24 mouse cellular contexts compared by ENCODE assay signal in genomic region chr12:8535596-8535995, GRCm38 (mm10). TPM values are rescaled to one million over a fixed set of nuclear protein-coding genes. Genes with fewer than 3 reads are reported as not detected.
DNase-seq lines count a peak whose midpoint lies in the region; ATAC-seq and TF ChIP-seq lines count a peak whose summit lies in the region.
"Had no signal": no experiment of that assay in that cellular context is flagged by ENCODE, and none has a peak within 500 bp of the region (broad histone marks: within the 10 kb centered on the region; RNA-seq: fewer than 3 reads in every experiment).

No protein-coding gene starts in this region.

- H3K36me3 ChIP-seq in heart, embryonic 14.5 days (ENCODE audit: control insufficient read depth, insufficient read depth, low read length) = no peaks in the 10 kb centered on the region
- H3K36me3 ChIP-seq in heart, adult 2 months (ENCODE audit: control insufficient read depth, insufficient read depth, low read length) = no peaks in the 10 kb centered on the region
- H3K36me3 ChIP-seq in hindbrain, postnatal 0 days (ENCODE audit: insufficient read depth, low read length) = no peaks in the 10 kb centered on the region
- H3K36me3 ChIP-seq in hindbrain, embryonic 11.5 days (ENCODE audit: control insufficient read depth, insufficient read depth, low read length) = no peaks in the 10 kb centered on the region
- H3K36me3 ChIP-seq in MEL (ENCODE audit: control insufficient read depth in 1 of 2, insufficient read depth in 2 of 2, low read length in 2 of 2) = no peaks in the 10 kb centered on the region
- H3K36me3 ChIP-seq in small intestine, adult 2 months (ENCODE audit: control insufficient read depth, insufficient read depth, low read length) = peaks cover 4% of the 10 kb centered on the region
- H3K36me3 ChIP-seq: embryonic facial prominence, embryonic 10.5 days; embryonic facial prominence, embryonic 13.5 days; forebrain, embryonic 12.5 days; forebrain, embryonic 15.5 days; heart, embryonic 12.5 days; intestine, embryonic 15.5 days had no signal

- intact Hi-C loops in heart, adult 2 months (cut with DNase I) = no loop called here

- no peak overlapping the region for H3K9ac ChIP-seq in heart, embryonic 14.5 days (ENCODE audit: low read length)
- H3K9ac ChIP-seq in heart, adult 2 months (ENCODE audit: low read depth, low read length) = no peak overlapping the region
- no peak overlapping the region for H3K9ac ChIP-seq in hindbrain, postnatal 0 days (replicated peaks; ENCODE audit: low read length)
- H3K9ac ChIP-seq in hindbrain, embryonic 11.5 days (ENCODE audit: low read depth, low read length) = no peak overlapping the region
- H3K9ac ChIP-seq in MEL (ENCODE audit: control insufficient read depth, low read depth, low read length, poor library complexity, severe bottlenecking) = no peak overlapping the region
- H3K9ac ChIP-seq: embryonic facial prominence, embryonic 13.5 days; forebrain, embryonic 12.5 days; forebrain, embryonic 15.5 days; heart, embryonic 12.5 days; hindbrain, embryonic 14.5 days; intestine, embryonic 15.5 days had no signal

- no peaks in the 10 kb centered on the region for H3K9me3 ChIP-seq in heart, embryonic 14.5 days (ENCODE audit: control insufficient read depth, low read length)
- H3K9me3 ChIP-seq in hindbrain, postnatal 0 days (ENCODE audit: low read length) = no peaks in the 10 kb centered on the region
- no peaks in the 10 kb centered on the region for H3K9me3 ChIP-seq in hindbrain, embryonic 11.5 days (ENCODE audit: control insufficient read depth, low read length)
- H3K9me3 ChIP-seq in MEL (replicated peaks; ENCODE audit: insufficient read depth, low read length) = no peaks in the 10 kb centered on the region
- H3K9me3 ChIP-seq: embryonic facial prominence, embryonic 10.5 days; embryonic facial prominence, embryonic 13.5 days; forebrain, embryonic 12.5 days; forebrain, embryonic 15.5 days; heart, embryonic 12.5 days; intestine, embryonic 15.5 days had no signal

- no peak overlapping the region for H3K4me2 ChIP-seq in heart, embryonic 14.5 days (ENCODE audit: low read length)
- H3K4me2 ChIP-seq in hindbrain, postnatal 0 days (ENCODE audit: low read depth, low read length) = no peak overlapping the region
- no peak overlapping the region for H3K4me2 ChIP-seq in hindbrain, embryonic 11.5 days (replicated peaks; ENCODE audit: low read depth, low read length)
- H3K4me2 ChIP-seq: embryonic facial prominence, embryonic 13.5 days; forebrain, embryonic 12.5 days; forebrain, embryonic 15.5 days; heart, embryonic 12.5 days; hindbrain, embryonic 14.5 days; intestine, embryonic 15.5 days had no signal

- no peak overlapping the region for H3K27ac ChIP-seq in heart, embryonic 14.5 days (replicated peaks in 1 of 2; ENCODE audit: control insufficient read depth in 1 of 2, insufficient read depth in 1 of 2, low read depth in 2 of 2, low read length in 2 of 2)
- H3K27ac ChIP-seq in heart, adult 2 months = no peak overlapping the region
- no peak overlapping the region for H3K27ac ChIP-seq in hindbrain, postnatal 0 days
- no peak overlapping the region for H3K27ac ChIP-seq in hindbrain, embryonic 11.5 days (ENCODE audit: low read depth, low read length)
- no peak overlapping the region for H3K27ac ChIP-seq in MEL (ENCODE audit: control insufficient read depth, low read depth, low read length)
- peak overlapping the region; percentile 69 for H3K27ac ChIP-seq in small intestine, adult 2 months (ENCODE audit: insufficient read depth, low read depth, low read length)
- H3K27ac ChIP-seq: embryonic facial prominence, embryonic 10.5 days; embryonic facial prominence, embryonic 13.5 days; forebrain, embryonic 12.5 days; forebrain, embryonic 15.5 days; hindbrain, embryonic 14.5 days; intestine, embryonic 15.5 days had no signal

- ATAC-seq in heart, embryonic 14.5 days (ENCODE audit: insufficient number of reproducible peaks, insufficient read depth, low FRiP score, low read depth) = 0 out of 2 replicates have a peak, but pooled peaks have one; percentile 29
- peak; percentile 49; the same call in 1 of the 2 replicates for ATAC-seq in hindbrain, postnatal 0 days
- no peak for ATAC-seq in hindbrain, embryonic 11.5 days (ENCODE audit: low FRiP score)
- ATAC-seq: activated CD4-positive, CD25-positive, alpha-beta regulatory T cell, adult 4 months; CD4-positive, CD25-positive, alpha-beta regulatory T cell, adult 4 months; forebrain, embryonic 15.5 days had no signal

- no peak for TF ChIP-seq POLR2A in heart, adult 2 months (IDR thresholded peaks at IDR 0.05; ENCODE audit: insufficient read depth, low read depth, low read length)
- no peak for TF ChIP-seq POLR2A in MEL (IDR thresholded peaks at IDR 0.05; ENCODE audit: control insufficient read depth in 1 of 2, insufficient read depth in 1 of 2, low read depth in 1 of 2, low read length in 2 of 2, poor library complexity in 1 of 2)
- no peak for TF ChIP-seq POLR2A in small intestine, adult 2 months (IDR thresholded peaks at IDR 0.05; ENCODE audit: low read depth, low read length)

- DNase-seq in heart, adult 2 months = no peak
- no peak for DNase-seq in hindbrain, postnatal 0 days (ENCODE audit: low spot score)
- DNase-seq in hindbrain, embryonic 11.5 days (ENCODE audit: low spot score) = no peak
- DNase-seq in MEL (ENCODE audit: low read depth, low spot score) = no peak
- DNase-seq: adrenal gland, adult 8-10 months; adrenal gland, postnatal 25 days; cerebellum, adult 11-12 months; cerebellum, adult 8-10 months; cerebellum, postnatal 36 days; embryo, embryonic 11 days; gastrocnemius, postnatal 25 days; kidney, adult 11 months had no signal

- no peaks in the 10 kb centered on the region; a peak in 2 of 4 replicates for H3K4me1 ChIP-seq in heart, embryonic 14.5 days (ENCODE audit: control insufficient read depth in 2 of 2, insufficient read depth in 2 of 2, low read length in 2 of 2)
- no peaks in the 10 kb centered on the region for H3K4me1 ChIP-seq in heart, adult 2 months (ENCODE audit: control insufficient read depth, insufficient read depth, low read length)
- 0 out of 2 replicates have a peak, but pooled peaks cover 4% of the 10 kb centered on the region for H3K4me1 ChIP-seq in hindbrain, postnatal 0 days (ENCODE audit: insufficient read depth, low read length)
- no peaks in the 10 kb centered on the region for H3K4me1 ChIP-seq in hindbrain, embryonic 11.5 days (replicated peaks; ENCODE audit: control insufficient read depth, insufficient read depth, low read length)
- H3K4me1 ChIP-seq in MEL (ENCODE audit: control insufficient read depth in 1 of 2, insufficient read depth in 2 of 2, low read length in 2 of 2) = no peaks in the 10 kb centered on the region
- H3K4me1 ChIP-seq in small intestine, adult 2 months (ENCODE audit: control insufficient read depth, insufficient read depth, insufficient read length, low read length) = peaks cover 18% of the 10 kb centered on the region
- H3K4me1 ChIP-seq: embryonic facial prominence, embryonic 10.5 days; embryonic facial prominence, embryonic 13.5 days; forebrain, embryonic 12.5 days; forebrain, embryonic 15.5 days; heart, embryonic 12.5 days had no signal

- TF ChIP-seq RAD21 in MEL (IDR thresholded peaks at IDR 0.05; ENCODE audit: low read depth, low read length) = no peak

- no peaks in the 10 kb centered on the region for H3K79me2 ChIP-seq in heart, adult 2 months (replicated peaks; ENCODE audit: control insufficient read depth, insufficient read depth, low read length)
- no peaks in the 10 kb centered on the region for H3K79me2 ChIP-seq in MEL (ENCODE audit: control insufficient read depth, insufficient read depth, low read length, poor library complexity)

- no peaks in the 10 kb centered on the region for H3K27me3 ChIP-seq in heart, embryonic 14.5 days (ENCODE audit: control insufficient read depth, insufficient read depth, low read length)
- no peaks in the 10 kb centered on the region for H3K27me3 ChIP-seq in heart, adult 2 months (ENCODE audit: control insufficient read depth, insufficient read depth, low read length)
- no peaks in the 10 kb centered on the region for H3K27me3 ChIP-seq in hindbrain, postnatal 0 days (ENCODE audit: insufficient read depth, low read length)
- no peaks in the 10 kb centered on the region for H3K27me3 ChIP-seq in hindbrain, embryonic 11.5 days (ENCODE audit: control insufficient read depth, insufficient read depth, low read length)
- peaks cover 0 to 5% of the 10 kb centered on the region in 2 experiments; a peak in 3 of 4 replicates for H3K27me3 ChIP-seq in MEL (ENCODE audit: control insufficient read depth in 1 of 2, insufficient read depth in 2 of 2, low read length in 2 of 2)
- H3K27me3 ChIP-seq in small intestine, adult 2 months (ENCODE audit: control insufficient read depth, insufficient read depth, low read length) = no peaks in the 10 kb centered on the region
- H3K27me3 ChIP-seq: embryonic facial prominence, embryonic 13.5 days; forebrain, embryonic 12.5 days; forebrain, embryonic 15.5 days; heart, embryonic 12.5 days; intestine, embryonic 15.5 days had no signal

- no peak for TF ChIP-seq EP300 in heart, adult 2 months (IDR thresholded peaks at IDR 0.05; ENCODE audit: insufficient read depth, low read depth, low read length)
- TF ChIP-seq EP300 in MEL (IDR thresholded peaks at IDR 0.05; ENCODE audit: low read depth in 1 of 2, low read length in 2 of 2) = no peak

- no peak for TF ChIP-seq CTCF in heart, adult 2 months (IDR thresholded peaks at IDR 0.05)
- no peak for TF ChIP-seq CTCF in hindbrain, postnatal 0 days (IDR thresholded peaks at IDR 0.05; ENCODE audit: low read depth)
- TF ChIP-seq CTCF in MEL (IDR thresholded peaks at IDR 0.05 in 2 of 3, conservative IDR thresholded peaks at IDR 0.05 in 1 of 3; ENCODE audit: control insufficient read depth in 1 of 3, insufficient read depth in 1 of 3, low read depth in 2 of 3, low read length in 3 of 3, poor library complexity in 1 of 3, severe bottlenecking in 1 of 3) = no peak
- TF ChIP-seq CTCF in small intestine, adult 2 months (IDR thresholded peaks at IDR 0.05; ENCODE audit: extremely low read depth, insufficient read length, insufficient replicate concordance, low read depth, low read length) = no peak

- no peak overlapping the region for H3K4me3 ChIP-seq in heart, embryonic 14.5 days (ENCODE audit: control insufficient read depth in 1 of 2, insufficient read depth in 1 of 2, low read depth in 1 of 2, low read length in 2 of 2)
- H3K4me3 ChIP-seq in heart, adult 2 months = no peak overlapping the region
- no peak overlapping the region for H3K4me3 ChIP-seq in hindbrain, postnatal 0 days (ENCODE audit: low read length)
- no peak overlapping the region for H3K4me3 ChIP-seq in hindbrain, embryonic 11.5 days (ENCODE audit: low read depth, low read length)
- H3K4me3 ChIP-seq in MEL (ENCODE audit: control insufficient read depth in 1 of 2, insufficient read depth in 1 of 2, low read depth in 2 of 2, low read length in 2 of 2) = no peak overlapping the region
- H3K4me3 ChIP-seq in small intestine, adult 2 months (ENCODE audit: low read depth, low read length) = no peak overlapping the region
- H3K4me3 ChIP-seq: embryonic facial prominence, embryonic 10.5 days; embryonic facial prominence, embryonic 13.5 days; erythroblast, embryonic 14.5 days; forebrain, embryonic 12.5 days; forebrain, embryonic 15.5 days; heart, embryonic 12.5 days; intestine, embryonic 15.5 days had no signal

- WGBS in heart, embryonic 14.5 days = 75% methylated on average over 7 of the region's 7 CpGs
- WGBS in heart, adult 2 months = 85% methylated on average over 7 of the region's 7 CpGs
- 80% methylated on average over 7 of the region's 7 CpGs for WGBS in hindbrain, postnatal 0 days
- 76% methylated on average over 7 of the region's 7 CpGs for WGBS in hindbrain, embryonic 11.5 days
- WGBS in small intestine, adult 2 months = 82% methylated on average over 7 of the region's 7 CpGs

RNA-seq across cellular contexts. Expression of gene Rhob, which starts 35.8 kb away (rescaled TPM):
- polyA plus RNA-seq in heart, embryonic 14.5 days (2014; fragmentation: Nextera tagmentation; extraction: Ambion mirVana) = 50.6 and 56.1 TPM in 2 replicates
- total RNA-seq in heart, adult 2 months (2021) = 100 to 1,000 TPM; 163 to 193 TPM
- polyA plus RNA-seq in heart, adult 2 months (2012; rRNA removed) = 184 and 194 TPM in 2 replicates
- 356 and 385 TPM in 2 replicates for total RNA-seq in hindbrain, postnatal 0 days (2014; rRNA removed)
- 71.4 and 71.7 TPM in 2 replicates for polyA plus RNA-seq in hindbrain, postnatal 0 days (2015; fragmentation: Nextera tagmentation; extraction: Ambion mirVana)
- polyA plus RNA-seq in hindbrain, embryonic 11.5 days (2014; fragmentation: Nextera tagmentation; extraction: Ambion mirVana) = 64.4 and 65.9 TPM in 2 replicates
- total RNA-seq in MEL (2012; rRNA removed) = 1.4 and 1.8 TPM in 2 replicates
- polyA plus RNA-seq in MEL (2012; ENCODE audit: insufficient read depth in 1 of 2, insufficient read length in 2 of 2, low read depth in 1 of 2, low replicate concordance in 2 of 2, missing spikeins in 1 of 2) = 1 to 10 TPM in 1 of 2 experiments, not detected in 1; 6.0 TPM
- 101 and 242 TPM in 2 replicates for polyA plus RNA-seq in small intestine, adult 2 months (2012; rRNA removed)
